Mouse (Mus musculus): ENCODE measurements around the gene Ttyh3. TPM values are rescaled to one million over a fixed set of nuclear protein-coding genes. Genes with fewer than 3 reads are reported as not detected.

Gene Ttyh3
- polyA plus RNA-seq, 1 experiment from 2014 or later = 42.8 TPM

DNA sequence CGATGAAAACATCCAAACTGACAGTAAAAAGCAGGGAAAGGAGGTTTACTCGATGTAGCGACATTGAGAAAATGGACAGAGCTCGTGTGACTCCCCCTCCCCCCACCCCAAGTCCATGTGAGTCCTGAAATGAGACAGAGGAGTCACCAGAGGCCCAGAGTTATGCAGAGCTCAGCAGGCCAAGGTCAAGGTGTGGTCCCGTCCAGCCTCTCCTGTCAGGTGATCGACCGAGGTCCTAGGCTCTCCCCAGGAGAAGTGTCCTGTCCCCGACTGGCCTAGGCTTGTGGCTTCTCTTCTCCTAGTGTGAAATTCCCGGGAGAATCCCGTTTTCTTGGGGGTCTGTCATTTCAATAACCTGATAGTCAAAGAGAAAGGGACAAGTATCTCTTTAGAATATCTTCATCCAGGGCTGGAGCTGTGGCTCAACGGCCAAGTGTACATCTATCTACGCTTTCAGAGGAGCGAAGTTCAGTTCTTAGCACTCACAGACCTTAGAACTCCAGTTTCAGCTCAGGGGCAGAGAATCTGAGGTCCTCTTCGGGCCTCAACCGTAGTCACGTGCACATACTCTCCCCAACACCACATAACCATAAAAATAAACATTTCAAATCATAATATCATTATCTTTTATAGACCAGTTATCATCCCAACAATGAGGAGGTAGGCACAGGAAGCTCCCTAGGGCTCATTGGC lies 59.6 kb downstream of the Ttyh3 start:
- H3K9ac ChIP-seq (replicated peaks; ENCODE audit: low read length) = no peak overlapping the region
- H3K27me3 ChIP-seq (ENCODE audit: control insufficient read depth, insufficient read depth, low read length) = no peaks in the 10 kb centered on the region
- H3K4me2 ChIP-seq (ENCODE audit: low read depth, low read length) = no peak overlapping the region
- H3K4me1 ChIP-seq (ENCODE audit: control insufficient read depth, insufficient read depth, low read length) = no peaks in the 10 kb centered on the region; the same call in 1 of the 2 replicates
- H3K27ac ChIP-seq (replicated peaks; ENCODE audit: low read depth, low read length) = no peak overlapping the region
- 89% methylated on average over 16 of the region's 16 CpGs for WGBS
- no peaks in the 10 kb centered on the region for H3K9me3 ChIP-seq (replicated peaks; ENCODE audit: control insufficient read depth, low read length)
- DNase-seq (ENCODE audit: low spot score) (no peak), ATAC-seq (replicated peaks; ENCODE audit: insufficient number of reproducible peaks, low FRiP score, low TSS enrichment, low read depth) (no peak)
- H3K4me3 ChIP-seq (ENCODE audit: low read depth, low read length) = no peak overlapping the region
- no peaks in the 10 kb centered on the region for H3K36me3 ChIP-seq (replicated peaks; ENCODE audit: control insufficient read depth, insufficient read depth, low read depth, low read length)

DNA sequence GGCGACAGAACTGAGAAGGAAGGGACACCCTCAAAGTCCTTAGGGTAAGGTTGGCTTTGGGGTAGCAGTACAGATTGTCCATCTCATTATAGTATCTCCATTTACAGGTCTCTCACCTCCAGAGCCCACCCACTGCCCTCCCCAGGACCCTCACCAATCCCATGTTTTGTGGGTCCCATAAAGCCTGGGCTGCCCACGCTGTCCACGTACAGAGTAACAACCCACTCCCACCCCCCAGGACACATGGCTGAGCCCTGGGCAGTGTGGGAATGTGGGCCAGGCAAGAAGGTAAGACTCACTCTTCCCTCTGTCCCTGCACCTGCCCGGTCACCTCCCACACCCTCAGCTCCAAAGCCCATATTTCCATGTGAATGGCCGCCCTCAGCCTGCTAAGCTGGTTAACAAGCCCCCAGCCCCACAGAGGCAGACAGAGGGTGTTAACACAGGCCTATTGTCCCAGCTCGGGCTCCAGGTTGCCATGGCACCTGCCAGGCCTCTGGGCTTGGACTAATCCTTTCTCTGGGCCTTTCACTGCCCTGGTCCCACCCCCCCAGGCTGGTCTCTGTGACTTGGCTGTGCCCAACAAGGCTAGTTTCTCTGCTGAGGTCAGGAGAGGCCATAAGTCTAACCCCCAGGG lies 65.0 kb downstream of the Ttyh3 start:
- H3K4me2 ChIP-seq (ENCODE audit: low read depth, low read length) = no peak overlapping the region
- ATAC-seq (replicated peaks; ENCODE audit: insufficient number of reproducible peaks, low FRiP score, low TSS enrichment, low read depth) (peak; percentile 39; the same call in 1 of the 2 replicates), DNase-seq (ENCODE audit: low spot score) (peak; percentile 65)
- H3K4me1 ChIP-seq (ENCODE audit: control insufficient read depth, insufficient read depth, low read length) = peaks cover 10% of the 10 kb centered on the region
- no peak overlapping the region for H3K4me3 ChIP-seq (ENCODE audit: low read depth, low read length)
- no peaks in the 10 kb centered on the region for H3K9me3 ChIP-seq (replicated peaks; ENCODE audit: control insufficient read depth, low read length)
- no peaks in the 10 kb centered on the region for H3K36me3 ChIP-seq (replicated peaks; ENCODE audit: control insufficient read depth, insufficient read depth, low read depth, low read length)
- no peak overlapping the region; the same call in 1 of the 2 replicates for H3K9ac ChIP-seq (replicated peaks; ENCODE audit: low read length)
- WGBS = 27% methylated on average over 6 of the region's 6 CpGs
- peak overlapping the region; percentile 60 for H3K27ac ChIP-seq (replicated peaks; ENCODE audit: low read depth, low read length)
- no peaks in the 10 kb centered on the region for H3K27me3 ChIP-seq (ENCODE audit: control insufficient read depth, insufficient read depth, low read length)

DNA sequence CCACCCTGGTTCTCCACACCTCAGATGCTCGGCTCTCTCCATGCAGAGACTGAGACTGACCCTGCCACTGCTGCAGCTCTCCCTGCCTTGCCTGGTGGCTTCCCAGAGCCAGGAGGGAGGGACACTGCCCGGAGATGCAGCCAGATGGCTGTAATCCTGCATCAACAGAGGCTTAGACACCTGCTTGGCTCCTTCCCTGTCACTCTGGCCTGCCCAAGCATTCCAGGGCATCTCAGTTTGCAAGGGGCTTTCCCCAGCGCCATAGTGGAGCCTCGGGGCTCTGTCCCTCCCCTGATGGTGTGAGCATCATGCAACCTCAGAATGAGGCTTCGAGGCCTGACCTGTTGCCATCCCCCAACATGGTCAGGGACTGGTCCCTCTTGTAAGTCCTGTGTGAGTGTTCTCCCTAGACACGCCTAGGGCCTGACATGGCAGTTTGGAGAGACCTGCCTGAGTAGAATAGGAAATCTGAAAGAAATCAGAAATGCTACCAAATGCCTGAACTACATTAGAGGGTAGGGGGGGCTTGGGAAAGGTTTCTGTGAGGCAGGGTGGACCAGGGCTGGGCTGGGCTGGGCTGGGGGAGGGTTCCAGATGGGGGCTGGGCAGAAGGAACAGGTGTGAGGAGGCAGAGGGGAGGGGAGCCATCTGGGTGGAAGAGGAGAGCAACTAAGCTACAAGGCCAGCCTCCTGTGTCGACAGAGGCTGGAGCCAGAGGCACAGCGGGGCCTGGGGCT lies 65.7 kb downstream of the Ttyh3 start:
- DNase-seq (ENCODE audit: low spot score) = peak; percentile 31
- peak overlapping the region; percentile 60 for H3K27ac ChIP-seq (replicated peaks; ENCODE audit: low read depth, low read length)
- H3K27me3 ChIP-seq (ENCODE audit: control insufficient read depth, insufficient read depth, low read length) = no peaks in the 10 kb centered on the region
- ATAC-seq (replicated peaks; ENCODE audit: insufficient number of reproducible peaks, low FRiP score, low TSS enrichment, low read depth) = no peak
- H3K9ac ChIP-seq (replicated peaks; ENCODE audit: low read length) = no peak overlapping the region; the same call in 1 of the 2 replicates
- H3K36me3 ChIP-seq (replicated peaks; ENCODE audit: control insufficient read depth, insufficient read depth, low read depth, low read length) = no peaks in the 10 kb centered on the region
- H3K4me2 ChIP-seq (ENCODE audit: low read depth, low read length) = no peak overlapping the region
- WGBS = 22% methylated on average over 8 of the region's 8 CpGs
- H3K4me1 ChIP-seq (ENCODE audit: control insufficient read depth, insufficient read depth, low read length) = peaks cover 11% of the 10 kb centered on the region
- H3K9me3 ChIP-seq (replicated peaks; ENCODE audit: control insufficient read depth, low read length) = no peaks in the 10 kb centered on the region
- H3K4me3 ChIP-seq (ENCODE audit: low read depth, low read length) = no peak overlapping the region

DNA sequence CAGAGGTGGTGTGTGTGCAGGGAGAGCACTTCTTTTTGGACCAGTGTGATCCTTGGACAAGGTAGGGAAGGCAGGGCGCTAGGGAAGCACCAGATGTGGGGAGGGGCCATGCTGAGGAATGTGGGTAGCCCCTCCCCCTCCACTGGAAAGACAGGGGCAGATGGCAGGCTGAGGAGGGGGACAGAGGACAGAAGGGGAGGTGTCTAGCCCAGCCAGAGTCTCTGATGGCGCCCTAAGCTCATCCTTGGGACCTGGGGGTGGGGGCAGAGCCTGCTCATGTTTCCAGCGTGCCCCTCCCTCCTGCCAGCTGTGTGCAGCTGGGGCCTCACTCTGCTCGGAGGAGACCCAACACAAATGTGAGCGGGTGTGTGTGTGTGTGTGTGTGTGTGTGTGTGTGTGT lies 67.3 kb downstream of the Ttyh3 start:
- DNase-seq (ENCODE audit: low spot score) = peak; percentile 76
- no peaks in the 10 kb centered on the region for H3K9me3 ChIP-seq (replicated peaks; ENCODE audit: control insufficient read depth, low read length)
- peak; percentile 53 for ATAC-seq (replicated peaks; ENCODE audit: insufficient number of reproducible peaks, low FRiP score, low TSS enrichment, low read depth)
- H3K4me2 ChIP-seq (ENCODE audit: low read depth, low read length) = no peak overlapping the region
- no peaks in the 10 kb centered on the region for H3K27me3 ChIP-seq (ENCODE audit: control insufficient read depth, insufficient read depth, low read length)
- H3K36me3 ChIP-seq (replicated peaks; ENCODE audit: control insufficient read depth, insufficient read depth, low read depth, low read length) = no peaks in the 10 kb centered on the region
- H3K27ac ChIP-seq (replicated peaks; ENCODE audit: low read depth, low read length) = no peak overlapping the region; the same call in 1 of the 2 replicates
- no peak overlapping the region for H3K4me3 ChIP-seq (ENCODE audit: low read depth, low read length)
- H3K4me1 ChIP-seq (ENCODE audit: control insufficient read depth, insufficient read depth, low read length) = peaks cover 11% of the 10 kb centered on the region
- H3K9ac ChIP-seq (replicated peaks; ENCODE audit: low read length) = no peak overlapping the region
- WGBS = 8% methylated on average over 5 of the region's 5 CpGs

DNA sequence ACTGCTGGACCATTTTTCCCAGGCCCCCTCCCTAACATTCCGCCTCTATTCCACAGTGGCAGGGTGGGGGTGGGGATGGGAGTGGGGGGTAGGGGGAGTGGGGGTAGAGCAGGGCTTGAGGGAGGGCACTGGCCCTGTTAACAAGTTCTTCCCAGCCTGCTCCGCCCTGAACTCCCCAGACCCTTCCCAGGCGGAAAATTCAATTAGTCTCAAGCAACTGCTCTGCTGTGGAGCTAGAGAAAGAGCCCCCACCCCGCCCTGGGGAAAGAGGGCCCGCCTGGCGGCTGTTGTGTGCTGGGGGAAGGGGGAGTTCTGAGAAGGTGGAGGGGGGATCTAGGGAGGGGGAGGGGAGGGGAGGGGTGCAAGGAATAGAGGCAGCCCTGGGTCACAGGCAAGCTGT lies 69.1 kb downstream of the Ttyh3 start:
- H3K4me2 ChIP-seq (ENCODE audit: low read depth, low read length) = no peak overlapping the region
- H3K9me3 ChIP-seq (replicated peaks; ENCODE audit: control insufficient read depth, low read length) = no peaks in the 10 kb centered on the region
- H3K27me3 ChIP-seq (ENCODE audit: control insufficient read depth, insufficient read depth, low read length) = no peaks in the 10 kb centered on the region
- H3K4me1 ChIP-seq (ENCODE audit: control insufficient read depth, insufficient read depth, low read length) = peaks cover 11% of the 10 kb centered on the region
- no peak overlapping the region for H3K9ac ChIP-seq (replicated peaks; ENCODE audit: low read length)
- peak; percentile 70 for ATAC-seq (replicated peaks; ENCODE audit: insufficient number of reproducible peaks, low FRiP score, low TSS enrichment, low read depth)
- H3K36me3 ChIP-seq (replicated peaks; ENCODE audit: control insufficient read depth, insufficient read depth, low read depth, low read length) = no peaks in the 10 kb centered on the region
- DNase-seq (ENCODE audit: low spot score) = peak; percentile 85
- H3K27ac ChIP-seq (replicated peaks; ENCODE audit: low read depth, low read length) = no peak overlapping the region
- H3K4me3 ChIP-seq (ENCODE audit: low read depth, low read length) = no peak overlapping the region
- WGBS = 15% methylated on average over 5 of the region's 6 CpGs

DNA sequence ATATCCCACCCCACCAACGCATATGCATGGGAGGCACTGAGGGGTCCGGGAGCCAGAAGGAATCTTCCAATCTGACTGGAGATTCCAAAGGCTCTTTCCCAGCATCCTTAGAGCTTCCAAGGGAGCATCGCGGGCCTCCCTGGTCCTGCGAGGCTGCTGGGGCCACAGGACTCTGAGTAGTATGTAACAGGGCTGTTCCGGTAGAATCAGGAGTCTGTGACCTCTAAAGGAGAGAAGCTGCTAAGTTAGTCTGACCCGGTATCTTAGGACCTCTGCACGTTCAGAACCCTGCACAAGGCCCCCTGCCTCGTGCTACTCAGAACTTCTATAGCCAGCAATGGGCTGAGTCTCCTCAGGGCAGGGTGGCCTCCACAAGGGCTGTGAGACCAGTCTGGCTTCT lies 69.6 kb downstream of the Ttyh3 start:
- 34% methylated on average over 9 of the region's 9 CpGs for WGBS
- H3K27me3 ChIP-seq (ENCODE audit: control insufficient read depth, insufficient read depth, low read length) = no peaks in the 10 kb centered on the region
- H3K9me3 ChIP-seq (replicated peaks; ENCODE audit: control insufficient read depth, low read length) = no peaks in the 10 kb centered on the region
- H3K4me3 ChIP-seq (ENCODE audit: low read depth, low read length) = no peak overlapping the region
- peak overlapping the region; percentile 19; the same call in 1 of the 2 replicates for H3K9ac ChIP-seq (replicated peaks; ENCODE audit: low read length)
- H3K27ac ChIP-seq (replicated peaks; ENCODE audit: low read depth, low read length) = 0 out of 2 replicates have a peak overlapping the region, but pooled peaks have one; percentile 5
- DNase-seq (ENCODE audit: low spot score) (no peak), ATAC-seq (replicated peaks; ENCODE audit: insufficient number of reproducible peaks, low FRiP score, low TSS enrichment, low read depth) (no peak)
- peaks cover 11% of the 10 kb centered on the region for H3K4me1 ChIP-seq (ENCODE audit: control insufficient read depth, insufficient read depth, low read length)
- H3K36me3 ChIP-seq (replicated peaks; ENCODE audit: control insufficient read depth, insufficient read depth, low read depth, low read length) = no peaks in the 10 kb centered on the region
- H3K4me2 ChIP-seq (ENCODE audit: low read depth, low read length) = no peak overlapping the region

DNA sequence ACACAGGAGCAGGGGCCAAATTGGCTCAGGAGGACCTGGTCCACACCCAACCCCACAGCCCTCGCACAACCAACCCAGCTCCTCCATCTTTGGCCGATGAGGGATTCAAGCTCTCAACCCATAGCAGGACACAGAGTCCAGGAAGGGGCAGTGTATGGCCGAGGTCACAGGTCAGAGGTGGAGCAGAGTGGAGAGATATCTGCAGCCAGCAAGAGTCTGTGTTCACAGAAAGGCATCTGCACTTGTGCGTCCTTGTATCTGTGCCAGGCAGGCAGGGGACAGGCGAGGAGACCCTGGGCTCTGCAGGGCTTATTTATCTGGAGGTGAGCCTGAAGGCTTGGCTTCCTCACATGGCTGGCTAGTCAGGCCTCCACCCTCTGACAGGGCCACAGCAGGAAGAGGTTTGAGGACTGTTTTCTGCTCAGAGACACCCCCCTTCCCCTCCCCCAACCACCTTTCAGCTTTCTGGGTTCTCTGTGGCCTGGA lies 73.4 kb downstream of the Ttyh3 start:
- H3K27ac ChIP-seq (replicated peaks; ENCODE audit: low read depth, low read length) = no peak overlapping the region
- H3K9me3 ChIP-seq (replicated peaks; ENCODE audit: control insufficient read depth, low read length) = no peaks in the 10 kb centered on the region
- peaks cover 7% of the 10 kb centered on the region for H3K4me1 ChIP-seq (ENCODE audit: control insufficient read depth, insufficient read depth, low read length)
- no peak overlapping the region for H3K4me2 ChIP-seq (ENCODE audit: low read depth, low read length)
- no peaks in the 10 kb centered on the region for H3K36me3 ChIP-seq (replicated peaks; ENCODE audit: control insufficient read depth, insufficient read depth, low read depth, low read length)
- DNase-seq (ENCODE audit: low spot score) = no peak
- WGBS = 53% methylated on average over 5 of the region's 5 CpGs
- ATAC-seq (replicated peaks; ENCODE audit: insufficient number of reproducible peaks, low FRiP score, low TSS enrichment, low read depth) = no peak
- no peak overlapping the region for H3K9ac ChIP-seq (replicated peaks; ENCODE audit: low read length)
- no peaks in the 10 kb centered on the region for H3K27me3 ChIP-seq (ENCODE audit: control insufficient read depth, insufficient read depth, low read length)
- no peak overlapping the region for H3K4me3 ChIP-seq (ENCODE audit: low read depth, low read length)

Data from embryonic facial prominence, embryonic 11.5 days (tissue).